ENCODE assay signal across 10 mouse cellular contexts in the genomic region with DNA sequence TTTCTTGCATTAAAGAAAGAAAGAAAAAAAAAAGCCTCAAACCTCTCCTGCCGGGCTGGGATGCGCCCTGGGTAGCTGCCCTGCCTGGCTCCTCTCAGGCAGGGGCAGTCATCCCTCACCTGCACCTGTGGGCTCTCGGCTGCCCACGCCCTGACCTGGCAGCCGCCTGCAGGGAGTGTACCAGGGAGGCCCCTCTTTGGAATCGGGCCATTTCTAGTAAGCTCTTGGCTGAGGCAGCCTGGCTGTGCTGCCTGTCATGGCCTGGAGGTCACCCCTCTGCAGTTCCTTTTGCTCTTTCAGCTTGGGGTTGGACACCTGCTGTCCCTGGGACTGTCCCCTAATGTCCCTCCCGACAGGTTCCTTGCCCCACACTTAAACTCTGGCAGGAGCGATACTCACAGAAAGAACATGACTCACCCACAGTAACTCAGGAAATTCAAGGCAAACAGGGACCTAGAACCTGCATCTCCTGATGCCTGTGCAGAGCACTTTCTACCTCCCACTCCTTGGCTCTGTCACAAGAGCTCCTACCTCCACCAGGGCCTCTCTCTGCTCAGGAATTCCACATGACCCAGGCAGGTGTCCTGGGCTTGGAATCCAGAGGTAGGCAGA. TPM values are rescaled to one million over a fixed set of nuclear protein-coding genes. Genes with fewer than 3 reads are reported as not detected.
DNase-seq lines count a peak whose midpoint lies in the region; ATAC-seq lines count a peak whose summit lies in the region.
"Had no signal": no experiment of that assay in that cellular context is flagged by ENCODE, and none has a peak within 500 bp of the region (broad histone marks: within the 10 kb centered on the region; RNA-seq: fewer than 3 reads in every experiment).

No protein-coding gene starts in this region.

- WGBS in heart, embryonic 13.5 days: 42% methylated on average over 8 of the region's 8 CpGs

- H3K4me1 ChIP-seq in heart, embryonic 13.5 days: peaks cover 33% of the 10 kb centered on the region

- intact Hi-C loops in left cerebral cortex, postnatal 36 days (cut with DNase I): no loop called here

- H3K9me3 ChIP-seq in heart, embryonic 13.5 days: peaks cover 12% of the 10 kb centered on the region

- no peak for DNase-seq in heart, adult 9 months (ENCODE audit: low spot score in 2 of 2)
- DNase-seq in urinary bladder, postnatal 14 days (ENCODE audit: low spot score): peak; percentile 27
- no peak for DNase-seq in urinary bladder, postnatal 36 days (ENCODE audit: low spot score in 2 of 2)
- DNase-seq in kidney, postnatal 25 days: peak; percentile 41 to 76
- DNase-seq in left cerebral cortex, postnatal 36 days (ENCODE audit: low spot score in 2 of 2): no peak
- DNase-seq in adrenal gland, postnatal 10 days: no peak
- no peak for DNase-seq in cerebellum, adult 9-11 months
- DNase-seq: cerebellum, adult 11 months had no signal

- H3K9ac ChIP-seq in heart, embryonic 13.5 days: no peak overlapping the region; the same call in 1 of the 2 replicates

- peaks cover 12% of the 10 kb centered on the region for H3K27me3 ChIP-seq in heart, embryonic 13.5 days (replicated peaks)

- no peak overlapping the region for H3K4me2 ChIP-seq in heart, embryonic 13.5 days

- H3K27ac ChIP-seq in heart, embryonic 13.5 days (replicated peaks): 0 out of 2 replicates have a peak overlapping the region, but pooled peaks have one; percentile 15

- ATAC-seq in heart, embryonic 13.5 days (ENCODE audit: extremely low read depth, insufficient number of reproducible peaks, low FRiP score, low TSS enrichment): no peak

- no peak overlapping the region for H3K4me3 ChIP-seq in heart, embryonic 13.5 days
- H3K4me3 ChIP-seq: erythroblast, embryonic 14.5 days had no signal

- peaks cover 7% of the 10 kb centered on the region; the same call in 1 of the 2 replicates for H3K36me3 ChIP-seq in heart, embryonic 13.5 days

RNA-seq across cellular contexts. Expression of gene Rab44, which starts 52.1 kb away (rescaled TPM):
- polyA plus RNA-seq in heart, embryonic 13.5 days (2015; fragmentation: Nextera tagmentation; extraction: Ambion mirVana): 0.18 and 0.35 TPM in 2 replicates
- total RNA-seq in left cerebral cortex, postnatal 36 days (2021): under 1 TPM in 1 of 2 experiments, not detected in 1; 0.52 TPM
- total RNA-seq in adrenal gland, postnatal 10 days (2021): 1 to 10 TPM in 1 of 2 experiments, under 1 TPM in 1; 0.66 to 1.4 TPM

Comparison
In these comparisons a context has a peak if more than half of its experiments do, and no peak if none do; other contexts are left out.
1. DNase-seq: peak in urinary bladder, postnatal 14 days (single experiment) and kidney, postnatal 25 days (2 of 2); none in heart, adult 9 months (0 of 2), urinary bladder, postnatal 36 days (0 of 2), left cerebral cortex, postnatal 36 days (0 of 2), adrenal gland, postnatal 10 days (single experiment) and cerebellum, adult 9-11 months (single experiment).